Mouse (Mus musculus): ENCODE results near the gene Pacrg. TPM values are rescaled to one million over a fixed set of nuclear protein-coding genes. Genes with fewer than 3 reads are reported as not detected.

The Pacrg gene
- polyA plus RNA-seq, 1 experiment from 2014 or later, result 0.89 TPM

DNA sequence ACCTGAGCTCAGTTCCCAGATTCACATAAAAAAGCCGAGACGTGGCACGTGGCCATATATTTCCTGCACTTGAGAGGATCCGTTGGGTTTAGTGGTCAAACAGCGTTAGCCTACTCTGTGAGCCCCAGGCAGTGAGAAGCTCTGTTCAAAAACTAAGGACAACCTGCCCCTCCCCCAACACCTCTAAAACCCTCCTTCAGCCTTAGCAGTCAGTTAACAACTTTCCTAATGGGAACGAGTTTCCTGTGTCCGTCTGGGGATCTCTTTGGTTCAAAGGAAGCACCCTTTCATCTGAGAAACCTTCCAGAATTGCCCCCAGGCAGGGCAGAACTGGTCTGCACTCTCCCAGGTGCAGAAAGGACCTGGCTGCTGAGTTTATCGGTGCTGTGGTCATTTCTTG lies 484.4 kb downstream of the Pacrg start:
- ATAC-seq (ENCODE audit: low FRiP score, low TSS enrichment), result no peak

More for the DNA sequence above, 484.4 kb downstream of the Pacrg start:
- Histone ChIP-seq H3K4me3 (ENCODE audit: low read depth, low read length) (no peak overlapping the region), H3K4me1 (replicated peaks; ENCODE audit: control insufficient read depth, insufficient read depth) (no peaks in the 10 kb centered on the region), H3K9me3 (ENCODE audit: control insufficient read depth, low read length) (no peaks in the 10 kb centered on the region), H3K27me3 (ENCODE audit: control insufficient read depth, insufficient read depth, low read length) (no peaks in the 10 kb centered on the region), H3K4me2 (replicated peaks; ENCODE audit: low read depth) (no peak overlapping the region), H3K27ac (replicated peaks) (no peak overlapping the region), H3K36me3 (ENCODE audit: control insufficient read depth, insufficient read depth, low read length) (no peaks in the 10 kb centered on the region), H3K9ac (ENCODE audit: low read length) (no peak overlapping the region)
- 37% methylated on average over 8 of the region's 8 CpGs for WGBS
- TF ChIP-seq CTCF (IDR thresholded peaks at IDR 0.05; ENCODE audit: low read depth), result no peak
- TF ChIP-seq EP300 (optimal IDR thresholded peaks at IDR 0.05), result no peak
- DNase-seq (ENCODE audit: low spot score), result no peak

Other genes starting within 250 kb of the Pacrg start
- 2.3 and 3.3 TPM in 2 replicates for gene Prkn, start 73 bp upstream of the Pacrg start, polyA plus RNA-seq (2015; fragmentation: Nextera tagmentation; extraction: Ambion mirVana)

Data from stomach, postnatal 0 days (tissue).